Mouse (Mus musculus) hindbrain, postnatal 0 days (tissue): ENCODE results near the gene Rpl36al. TPM values are rescaled to one million over a fixed set of nuclear protein-coding genes. Genes with fewer than 3 reads are reported as not detected.
A peak's percentile ranks its signal among the peaks of the same experiment; 100 is the strongest.

Source experiments
- ATAC-seq: fragments of 200-750 bp; cut with Nextera tagmentation; 2 replicates; pipeline ENCODE4 v1.8.0; 2017; ENCODE audit warnings: mild to moderate bottlenecking, moderate TSS enrichment, moderate library complexity
- DNase-seq: peaks from one replicate; pipeline ENCODE4 v3.0.0-alpha.2; 2015; ENCODE audit warnings: low spot score
- H3K27ac ChIP-seq: fragments of 300-500 bp; sonication (generic); 2 replicates; pipeline ENCODE4 v1.5.1; 2014; ENCODE audit warnings: mild to moderate bottlenecking
- H3K27me3 ChIP-seq: fragments of 300-500 bp; sonication (generic); 2 replicates; pipeline ENCODE4 v1.6.1; 2014; ENCODE audit warnings: low read length, mixed read lengths; ENCODE audit not compliant: insufficient read depth
- H3K36me3 ChIP-seq: fragments of 300-500 bp; sonication (generic); 2 replicates; pipeline ENCODE4 v1.6.1; 2014; ENCODE audit warnings: low read length, mixed read lengths; ENCODE audit not compliant: insufficient read depth
- H3K4me1 ChIP-seq: fragments of 300-500 bp; sonication (generic); 2 replicates; pipeline ENCODE4 v1.6.1; 2014; ENCODE audit warnings: antibody characterized with exemption, low read length, mixed read lengths; ENCODE audit not compliant: insufficient read depth
- H3K4me2 ChIP-seq: fragments of 300-500 bp; sonication (generic); 2 replicates; pipeline ENCODE4 v1.6.1; 2014; ENCODE audit warnings: low read depth, mild to moderate bottlenecking, low read length, moderate library complexity, mixed read lengths
- H3K4me3 ChIP-seq: fragments of 300-500 bp; sonication (generic); 2 replicates; pipeline ENCODE4 v1.5.1; 2014; ENCODE audit warnings: low read length
- H3K9ac ChIP-seq: fragments of 300-500 bp; sonication (generic); replicated peaks from 2 replicates; pipeline ENCODE4 v1.6.1; 2014; ENCODE audit warnings: mild to moderate bottlenecking, low read length, moderate library complexity, mixed read lengths
- H3K9me3 ChIP-seq: fragments of 300-500 bp; sonication (generic); 2 replicates; pipeline ENCODE4 v1.6.1; 2016; ENCODE audit warnings: low read length, mixed read lengths
- CTCF ChIP-seq: IDR thresholded peaks from 2 replicates; pipeline ENCODE4 v1.5.1; 2016; ENCODE audit warnings: antibody characterized with exemption, control low read depth, low read depth
- WGBS: fragments of 180-500 bp; shearing (Covaris S2); extraction: QIAGEN DNeasy Blood & Tissue Kit; methylation state at CpG from one replicate; pipeline ENCODE4 v1.1.7; 2014; 5-methylcytosine and 5-hydroxymethylcytosine counted together
- polyA plus RNA-seq: library from polyadenylated mRNA; unstranded; fragments of >200 nt; fragmentation: Nextera tagmentation; extraction: Ambion mirVana; gene quantifications from 2 replicates; pipeline ENCODE4 v1.2.1, GENCODE M21; 2015
- total RNA-seq: library from RNA; depleted of rRNA; stranded (reverse); fragments of >200 nt; gene quantifications from 2 replicates; pipeline ENCODE4 v1.2.3, GENCODE M21; 2014

Rpl36al gene
- total and polyA plus RNA-seq, 2 experiments from 2014 or later: 99.1 to 417 TPM

DNA sequence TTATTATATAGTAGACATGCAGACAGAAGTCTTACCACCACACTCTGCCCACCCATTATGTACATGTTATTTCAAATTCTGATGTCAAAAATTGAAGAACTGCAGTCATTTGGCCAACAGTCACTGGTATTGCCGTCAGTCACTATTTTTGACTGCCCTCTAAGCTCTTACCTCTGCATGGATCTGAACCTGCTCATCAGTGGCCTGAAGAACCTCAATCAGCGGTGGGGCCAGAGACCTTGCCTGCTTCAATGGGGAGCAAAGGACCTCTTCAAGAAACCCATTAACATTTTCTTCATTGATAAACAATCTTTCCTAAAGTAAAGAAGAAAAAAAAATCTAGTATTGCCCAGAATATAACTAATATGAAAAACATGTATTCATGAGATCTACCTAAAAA, 8.8 kb upstream of the Rpl36al start:
- no peaks in the 10 kb centered on the region for H3K9me3 ChIP-seq
- ATAC-seq (no peak), DNase-seq (no peak)
- no peak overlapping the region for H3K4me2 ChIP-seq
- no peaks in the 10 kb centered on the region for H3K27me3 ChIP-seq
- no peaks in the 10 kb centered on the region; the same call in 1 of the 2 replicates for H3K4me1 ChIP-seq
- no peak overlapping the region for H3K9ac ChIP-seq
- H3K4me3 ChIP-seq: no peak overlapping the region
- no peak overlapping the region for H3K27ac ChIP-seq
- no peak for TF ChIP-seq CTCF
- peaks cover 4% of the 10 kb centered on the region; the same call in 1 of the 2 replicates for H3K36me3 ChIP-seq
- WGBS: 97% methylated on average over 2 of the region's 2 CpGs

DNA sequence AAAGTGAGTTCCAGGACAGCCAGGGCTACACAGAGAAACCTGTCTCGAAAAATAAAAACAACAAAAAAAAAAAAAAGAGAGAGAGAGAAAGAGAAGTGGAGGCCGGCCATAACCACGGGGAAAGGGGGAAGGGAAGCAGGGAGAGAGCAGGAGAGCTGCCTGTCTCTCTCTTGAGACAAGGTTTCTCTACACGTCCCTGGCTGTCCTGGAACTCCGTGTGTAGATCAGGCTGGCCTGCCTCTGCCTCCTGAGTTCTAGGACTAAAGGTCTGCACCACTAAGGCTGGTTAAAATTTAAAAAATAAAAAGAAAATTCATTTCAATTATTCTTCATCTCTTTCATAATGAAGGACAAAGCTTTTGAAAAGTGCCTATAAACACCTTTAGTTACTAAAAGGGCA, 7.5 kb upstream of the Rpl36al start:
- Histone ChIP-seq H3K4me2 (no peak overlapping the region), H3K9me3 (no peaks in the 10 kb centered on the region), H3K4me1 (no peaks in the 10 kb centered on the region; the same call in 1 of the 2 replicates), H3K9ac (no peak overlapping the region), H3K36me3 (peaks cover 4% of the 10 kb centered on the region; the same call in 1 of the 2 replicates), H3K4me3 (no peak overlapping the region), H3K27ac (no peak overlapping the region), H3K27me3 (no peaks in the 10 kb centered on the region)
- no peak for DNase-seq
- ATAC-seq: no peak
- TF ChIP-seq CTCF: no peak
- whole genome bisulfite sequencing: 95% methylated on average over 5 of the region's 5 CpGs

DNA sequence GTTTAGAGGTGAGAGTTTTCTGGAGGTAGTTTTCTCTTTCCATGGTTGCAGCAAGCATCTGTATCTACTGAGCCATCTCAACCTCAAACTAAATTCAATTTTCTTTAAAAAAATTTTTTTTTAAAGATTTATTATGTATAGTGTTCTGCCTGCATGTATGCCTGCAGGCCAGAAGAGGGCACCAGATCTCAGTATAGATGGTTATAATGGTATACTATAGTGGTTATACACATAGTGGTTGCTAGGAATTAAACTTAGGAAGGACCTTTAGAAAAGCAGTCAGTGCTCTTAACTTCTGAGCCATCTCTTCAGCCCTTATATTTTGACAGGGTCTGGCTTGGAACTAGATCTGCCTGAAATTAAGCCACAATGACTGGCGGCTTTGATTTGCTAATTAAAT, 6.6 kb upstream of the Rpl36al start:
- H3K4me1 ChIP-seq: peaks cover 3% of the 10 kb centered on the region
- H3K27ac ChIP-seq: no peak overlapping the region
- H3K9me3 ChIP-seq: no peaks in the 10 kb centered on the region
- peak; percentile 55 for TF ChIP-seq CTCF
- 94% methylated on average over 1 of the region's 1 CpGs for WGBS
- H3K9ac ChIP-seq: no peak overlapping the region
- ATAC-seq (peak; percentile 50; the same call in 1 of the 2 replicates), DNase-seq (no peak)
- H3K4me3 ChIP-seq: no peak overlapping the region
- no peaks in the 10 kb centered on the region for H3K27me3 ChIP-seq
- H3K36me3 ChIP-seq: peaks cover 4% of the 10 kb centered on the region; the same call in 1 of the 2 replicates
- no peak overlapping the region for H3K4me2 ChIP-seq

DNA sequence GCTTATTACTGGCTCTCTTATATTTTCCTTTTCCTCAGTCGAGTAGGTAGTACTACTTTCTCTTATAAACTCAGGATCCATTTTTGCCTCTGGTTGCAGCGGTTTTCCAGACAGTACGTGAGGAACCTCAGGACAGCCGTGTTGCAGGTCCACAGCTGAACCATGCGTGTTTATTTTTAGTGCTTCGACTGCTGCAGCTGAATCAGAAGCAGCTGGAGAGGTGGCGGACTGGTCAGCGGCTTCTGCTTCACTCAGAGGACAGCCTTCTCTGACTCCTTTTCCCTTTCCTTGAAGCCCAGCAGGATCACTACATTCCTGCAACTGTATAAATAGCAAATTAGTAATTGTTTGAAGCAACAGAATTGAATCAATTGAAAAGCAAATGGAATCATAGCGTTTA, 6.2 kb upstream of the Rpl36al start:
- 90% methylated on average over 9 of the region's 9 CpGs for WGBS
- DNase-seq: no peak
- H3K9ac ChIP-seq: no peak overlapping the region
- H3K27ac ChIP-seq: no peak overlapping the region
- no peak overlapping the region for H3K4me2 ChIP-seq
- ATAC-seq: no peak
- no peaks in the 10 kb centered on the region for H3K9me3 ChIP-seq
- TF ChIP-seq CTCF: no peak
- peaks cover 7% of the 10 kb centered on the region for H3K4me1 ChIP-seq
- peaks cover 4% of the 10 kb centered on the region; the same call in 1 of the 2 replicates for H3K36me3 ChIP-seq
- H3K4me3 ChIP-seq: no peak overlapping the region
- H3K27me3 ChIP-seq: no peaks in the 10 kb centered on the region

DNA sequence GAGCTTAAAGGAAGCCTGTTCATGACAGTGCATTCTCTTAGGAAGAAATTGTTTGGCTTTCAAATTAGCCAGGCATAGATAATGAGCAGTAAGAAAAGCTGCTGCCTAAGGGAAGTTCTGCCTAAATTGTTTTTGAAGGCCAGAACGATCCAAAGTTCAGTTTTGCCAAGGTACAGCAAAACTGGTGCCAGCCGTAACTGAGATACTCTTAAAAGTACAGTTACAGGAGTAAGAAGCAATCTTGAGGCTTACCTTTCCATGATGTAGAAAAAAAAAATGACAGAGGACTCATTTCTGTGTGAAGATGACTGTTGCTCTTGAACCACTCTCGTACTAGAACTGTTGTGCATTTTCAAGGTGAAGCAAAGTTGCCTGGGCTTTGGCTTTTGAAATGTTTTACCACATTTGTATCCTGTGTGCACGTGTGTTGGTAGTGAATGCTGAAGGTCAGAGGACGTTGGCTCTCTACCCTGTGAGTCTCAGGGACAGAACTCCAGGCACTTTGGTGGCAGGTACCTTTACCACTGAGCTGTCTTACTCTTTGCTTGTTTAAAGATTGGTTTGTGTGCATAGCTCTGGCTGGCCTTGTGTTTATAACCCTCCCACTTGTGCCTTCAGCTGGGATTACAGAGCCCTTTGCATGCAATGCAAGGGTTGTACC, 3.1 kb upstream of the Rpl36al start:
- 73% methylated on average over 5 of the region's 5 CpGs for WGBS
- Histone ChIP-seq H3K4me3 (no peak overlapping the region), H3K4me2 (no peak overlapping the region), H3K36me3 (peaks cover 4% of the 10 kb centered on the region; the same call in 1 of the 2 replicates), H3K4me1 (peaks cover 8% of the 10 kb centered on the region), H3K9me3 (no peaks in the 10 kb centered on the region), H3K9ac (no peak overlapping the region; the same call in 1 of the 2 replicates), H3K27me3 (no peaks in the 10 kb centered on the region), H3K27ac (no peak overlapping the region)
- DNase-seq (no peak), ATAC-seq (no peak)
- no peak for TF ChIP-seq CTCF

DNA sequence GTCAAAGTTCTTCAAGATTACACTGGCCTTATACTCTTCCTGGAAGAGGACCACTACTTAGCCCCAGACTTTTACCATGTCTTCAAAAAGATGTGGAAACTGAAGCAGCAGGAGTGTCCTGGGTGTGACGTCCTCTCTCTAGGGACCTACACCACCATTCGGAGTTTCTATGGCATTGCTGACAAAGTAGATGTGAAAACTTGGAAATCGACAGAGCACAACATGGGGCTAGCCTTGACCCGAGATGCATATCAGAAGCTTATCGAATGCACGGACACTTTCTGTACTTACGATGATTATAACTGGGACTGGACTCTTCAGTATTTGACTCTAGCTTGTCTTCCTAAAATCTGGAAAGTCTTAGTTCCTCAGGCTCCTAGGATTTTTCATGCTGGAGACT, 1.5 kb upstream of the Rpl36al start:
- Histone ChIP-seq H3K9ac (peak overlapping the region; percentile 90), H3K4me2 (peak overlapping the region; percentile 99), H3K27me3 (no peaks in the 10 kb centered on the region), H3K4me1 (peaks cover 8% of the 10 kb centered on the region), H3K4me3 (peak overlapping the region; percentile 86), H3K9me3 (no peaks in the 10 kb centered on the region), H3K36me3 (peaks cover 4% of the 10 kb centered on the region; the same call in 1 of the 2 replicates), H3K27ac (no peak overlapping the region)
- TF ChIP-seq CTCF: no peak
- WGBS: 63% methylated on average over 7 of the region's 7 CpGs
- ATAC-seq: no peak
- DNase-seq: no peak
